Mouse (Mus musculus) spleen, adult 2 months (tissue): ENCODE measurements around the gene Rcsd1. TPM values are rescaled to one million over a fixed set of nuclear protein-coding genes. Genes with fewer than 3 reads are reported as not detected.

Source experiments
- DNase-seq, 2 experiments: peaks; one replicate each; pipeline versions ENCODE4 v3.0.0 to v3.0.0-alpha.2; 2012 to 2021; ENCODE audit warnings: low spot score in 2 of 2, low read depth in 1 of 2
- H3K27ac ChIP-seq: fragments of 200-500 bp; 2 replicates; pipeline ENCODE4 v1.5.1; 2012; ENCODE audit warnings: low read length, inconsistent platforms; ENCODE audit not compliant: insufficient read depth
- H3K27me3 ChIP-seq: fragments of 200-500 bp; 2 replicates; pipeline ENCODE4 v1.6.1; 2012; ENCODE audit warnings: mild to moderate bottlenecking, moderate library complexity, low read length, inconsistent platforms; ENCODE audit not compliant: control insufficient read depth, insufficient read depth
- H3K36me3 ChIP-seq: fragments of 200-500 bp; 2 replicates; pipeline ENCODE4 v1.6.1; 2012; ENCODE audit warnings: mild to moderate bottlenecking, low read length, inconsistent platforms; ENCODE audit not compliant: control insufficient read depth, insufficient read depth
- H3K4me1 ChIP-seq: fragments of 200-500 bp; 2 replicates; pipeline ENCODE4 v1.6.1; 2011; ENCODE audit warnings: inconsistent platforms; ENCODE audit not compliant: control insufficient read depth, insufficient read depth, insufficient read length
- H3K4me3 ChIP-seq: fragments of 200-500 bp; 2 replicates; pipeline ENCODE4 v1.5.1; 2011; ENCODE audit warnings: mild to moderate bottlenecking, inconsistent platforms; ENCODE audit not compliant: insufficient read depth, insufficient read length; ENCODE audit errors: extremely low read depth
- CTCF ChIP-seq: fragments of 200-500 bp; IDR thresholded peaks from 2 replicates; pipeline ENCODE4 v1.5.1; 2011; ENCODE audit warnings: mild to moderate bottlenecking, inconsistent platforms; ENCODE audit not compliant: insufficient read depth, insufficient read length, insufficient replicate concordance; ENCODE audit errors: extremely low read depth
- POLR2A ChIP-seq: fragments of 200-500 bp; IDR thresholded peaks from 2 replicates; pipeline ENCODE4 v1.6.1; 2011; ENCODE audit warnings: low read depth, low read length, inconsistent platforms
- WGBS: fragments of 180-500 bp; shearing (Covaris S2); methylation state at CpG from one replicate; pipeline ENCODE4 v1.1.7; 2018; 5-methylcytosine and 5-hydroxymethylcytosine counted together
- polyA plus RNA-seq: library from polyadenylated mRNA; depleted of rRNA; stranded (reverse); fragments of >200 nt; gene quantifications from 2 replicates; pipeline ENCODE4 v1.2.3, GENCODE M21; 2012

The Rcsd1 gene
- polyA plus RNA-seq, 1 experiment = 68.3 TPM

GRCm38 (mm10) chr1:165633345-165633744 is 76.2 kb downstream of the Rcsd1 start:
- peaks cover 2% of the 10 kb centered on the region; the same call in 1 of the 2 replicates for H3K4me1 ChIP-seq
- DNase-seq = no peak
- H3K4me3 ChIP-seq = no peak overlapping the region
- TF ChIP-seq POLR2A (no peak), CTCF (no peak)
- H3K27ac ChIP-seq = no peak overlapping the region
- 44% methylated on average over 12 of the region's 12 CpGs for WGBS
- peaks cover 3% of the 10 kb centered on the region; the same call in 1 of the 2 replicates for H3K27me3 ChIP-seq
- no peaks in the 10 kb centered on the region for H3K36me3 ChIP-seq

GRCm38 (mm10) chr1:165631136-165631535 is 78.4 kb downstream of the Rcsd1 start:
- Histone ChIP-seq H3K27ac (no peak overlapping the region), H3K36me3 (no peaks in the 10 kb centered on the region), H3K4me1 (peaks cover 2% of the 10 kb centered on the region; the same call in 1 of the 2 replicates)

GRCm38 (mm10) chr1:165629975-165630374 is 79.6 kb downstream of the Rcsd1 start:
- H3K4me1 ChIP-seq = peaks cover 2% of the 10 kb centered on the region; the same call in 1 of the 2 replicates
- TF ChIP-seq CTCF (no peak), POLR2A (no peak)
- WGBS = 51% methylated on average over 8 of the region's 8 CpGs
- peaks cover 3% of the 10 kb centered on the region; the same call in 1 of the 2 replicates for H3K27me3 ChIP-seq
- DNase-seq = no peak
- H3K36me3 ChIP-seq = no peaks in the 10 kb centered on the region
- H3K27ac ChIP-seq = no peak overlapping the region
- no peak overlapping the region for H3K4me3 ChIP-seq

More at GRCm38 (mm10) chr1:165631136-165631535, 78.4 kb downstream of the Rcsd1 start:
- no peak for TF ChIP-seq POLR2A
- no peak for TF ChIP-seq CTCF
- DNase-seq = no peak
- H3K4me3 ChIP-seq = no peak overlapping the region
- H3K27me3 ChIP-seq = peaks cover 3% of the 10 kb centered on the region; the same call in 1 of the 2 replicates
- WGBS = 76% methylated on average over 8 of the region's 8 CpGs

GRCm38 (mm10) chr1:165628603-165629002 is 81.0 kb downstream of the Rcsd1 start:
- no peaks in the 10 kb centered on the region for H3K36me3 ChIP-seq

GRCm38 (mm10) chr1:165625896-165626295 is 83.7 kb downstream of the Rcsd1 start:
- WGBS = 78% methylated on average over 5 of the region's 5 CpGs
- Histone ChIP-seq H3K27me3 (no peaks in the 10 kb centered on the region), H3K4me1 (no peaks in the 10 kb centered on the region)

More at GRCm38 (mm10) chr1:165628603-165629002, 81.0 kb downstream of the Rcsd1 start:
- TF ChIP-seq POLR2A (no peak), CTCF (no peak)
- DNase-seq = no peak
- no peaks in the 10 kb centered on the region for H3K4me1 ChIP-seq
- H3K4me3 ChIP-seq = no peak overlapping the region
- H3K27me3 ChIP-seq = no peaks in the 10 kb centered on the region; the same call in 1 of the 2 replicates
- H3K27ac ChIP-seq = no peak overlapping the region
- 45% methylated on average over 1 of the region's 1 CpGs for WGBS

DNA sequence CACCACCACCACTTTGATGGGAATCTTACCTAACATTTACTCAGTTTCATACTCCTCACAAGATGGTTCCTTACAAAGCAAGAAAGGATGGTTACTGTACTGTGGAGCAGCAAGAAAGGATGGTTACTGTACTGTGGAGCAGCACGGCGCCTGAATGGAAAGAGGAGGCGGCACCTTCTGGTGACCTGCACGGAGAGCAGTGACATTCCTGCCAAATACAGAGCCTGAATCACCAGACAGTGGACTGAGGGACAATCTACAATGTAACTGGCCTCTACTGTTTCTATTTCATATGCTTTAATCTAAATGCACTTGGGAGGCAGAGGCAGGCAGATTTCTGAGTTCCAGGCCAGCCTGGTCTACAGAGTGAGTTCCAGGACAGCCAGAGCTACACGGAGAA is 84.5 kb downstream of the Rcsd1 start:
- H3K27me3 ChIP-seq = no peaks in the 10 kb centered on the region
- no peaks in the 10 kb centered on the region for H3K36me3 ChIP-seq
- TF ChIP-seq POLR2A (no peak), CTCF (no peak)
- WGBS = 88% methylated on average over 5 of the region's 5 CpGs
- H3K27ac ChIP-seq = no peak overlapping the region
- no peak for DNase-seq
- no peaks in the 10 kb centered on the region for H3K4me1 ChIP-seq
- H3K4me3 ChIP-seq = no peak overlapping the region

More at GRCm38 (mm10) chr1:165625896-165626295, 83.7 kb downstream of the Rcsd1 start:
- Histone ChIP-seq H3K36me3 (no peaks in the 10 kb centered on the region), H3K4me3 (no peak overlapping the region), H3K27ac (no peak overlapping the region)
- no peak for DNase-seq
- TF ChIP-seq CTCF = no peak
- TF ChIP-seq POLR2A = no peak

GRCm38 (mm10) chr1:165618201-165618624 is 91.3 kb downstream of the Rcsd1 start:
- no peak overlapping the region for H3K4me3 ChIP-seq
- no peaks in the 10 kb centered on the region for H3K27me3 ChIP-seq
- peak overlapping the region; percentile 33 for H3K27ac ChIP-seq
- no peaks in the 10 kb centered on the region for H3K36me3 ChIP-seq
- 76% methylated on average over 9 of the region's 9 CpGs for WGBS
- DNase-seq = no peak
- H3K4me1 ChIP-seq = no peaks in the 10 kb centered on the region
- TF ChIP-seq POLR2A = no peak
- TF ChIP-seq CTCF = no peak
